Mouse (Mus musculus) testis, adult 2 months (tissue): ENCODE results near the gene Pdhb. TPM values are rescaled to one million over a fixed set of nuclear protein-coding genes. Genes with fewer than 3 reads are reported as not detected.

Experiments
- H3K27ac ChIP-seq: fragments of 200-500 bp; 2 replicates; pipeline ENCODE4 v1.5.1; 2012; ENCODE audit warnings: low read depth, low read length; ENCODE audit not compliant: control insufficient read depth, insufficient read depth
- H3K27me3 ChIP-seq: fragments of 200-500 bp; 2 replicates; pipeline ENCODE4 v1.6.1; 2012; ENCODE audit warnings: mild to moderate bottlenecking, low read length, moderate library complexity; ENCODE audit not compliant: control insufficient read depth, insufficient read depth
- H3K36me3 ChIP-seq: fragments of 200-500 bp; 2 replicates; pipeline ENCODE4 v1.6.1; 2012; ENCODE audit warnings: mild to moderate bottlenecking, low read length; ENCODE audit not compliant: control insufficient read depth, insufficient read depth
- H3K4me1 ChIP-seq: fragments of 200-500 bp; 2 replicates; pipeline ENCODE4 v1.6.1; 2012; ENCODE audit warnings: low read length; ENCODE audit not compliant: control insufficient read depth, insufficient read depth
- H3K4me3 ChIP-seq: fragments of 200-500 bp; 2 replicates; pipeline ENCODE4 v1.5.1; 2012; ENCODE audit warnings: low read depth, mild to moderate bottlenecking, low read length, moderate library complexity, mixed read lengths; ENCODE audit not compliant: control insufficient read depth
- CTCF ChIP-seq: fragments of 200-500 bp; IDR thresholded peaks from 2 replicates; pipeline ENCODE4 v1.5.1; 2012; ENCODE audit warnings: low read depth, mild to moderate bottlenecking, inconsistent platforms, low read length, moderate library complexity; ENCODE audit not compliant: control insufficient read depth, insufficient read depth, insufficient replicate concordance
- POLR2A ChIP-seq: fragments of 200-500 bp; IDR thresholded peaks from 2 replicates; pipeline ENCODE4 v1.6.1; 2012; ENCODE audit warnings: low read depth, mild to moderate bottlenecking, inconsistent platforms, low read length, moderate library complexity; ENCODE audit not compliant: control insufficient read depth
- polyA plus RNA-seq: library from polyadenylated mRNA; depleted of rRNA; stranded (reverse); fragments of >200 nt; gene quantifications from 2 replicates; pipeline ENCODE4 v1.2.3, GENCODE M21; 2012

Gene Pdhb
- polyA plus RNA-seq, 1 experiment, result 115 TPM

GRCm38 (mm10) chr14:8146611-8147223, 26.1 kb downstream of the Pdhb start:
- Histone ChIP-seq H3K27me3 (no peaks in the 10 kb centered on the region), H3K4me1 (no peaks in the 10 kb centered on the region), H3K27ac (no peak overlapping the region), H3K36me3 (no peaks in the 10 kb centered on the region; the same call in 1 of the 2 replicates), H3K4me3 (no peak overlapping the region)
- no peak for TF ChIP-seq POLR2A
- TF ChIP-seq CTCF, result no peak

- Histone ChIP-seq H3K4me3 (no peak overlapping the region), H3K27ac (no peak overlapping the region), H3K36me3 (no peaks in the 10 kb centered on the region; the same call in 1 of the 2 replicates), H3K27me3 (no peaks in the 10 kb centered on the region), H3K4me1 (no peaks in the 10 kb centered on the region)
- TF ChIP-seq CTCF (no peak), POLR2A (no peak)
These were observed 26.9 kb downstream of the Pdhb start for GRCm38 (mm10) chr14:8145594-8146558.

GRCm38 (mm10) chr14:8141131-8141530, 31.7 kb downstream of the Pdhb start:
- Histone ChIP-seq H3K27ac (no peak overlapping the region), H3K4me1 (no peaks in the 10 kb centered on the region), H3K27me3 (no peaks in the 10 kb centered on the region), H3K4me3 (no peak overlapping the region), H3K36me3 (no peaks in the 10 kb centered on the region; the same call in 1 of the 2 replicates)
- no peak for TF ChIP-seq POLR2A
- no peak for TF ChIP-seq CTCF

GRCm38 (mm10) chr14:8139724-8140710, 32.8 kb downstream of the Pdhb start:
- Histone ChIP-seq H3K27me3 (no peaks in the 10 kb centered on the region), H3K27ac (no peak overlapping the region), H3K4me3 (no peak overlapping the region), H3K36me3 (no peaks in the 10 kb centered on the region; the same call in 1 of the 2 replicates), H3K4me1 (no peaks in the 10 kb centered on the region)
- TF ChIP-seq POLR2A (no peak), CTCF (no peak)

GRCm38 (mm10) chr14:8135130-8135529, 37.7 kb downstream of the Pdhb start:
- Histone ChIP-seq H3K27ac (no peak overlapping the region), H3K36me3 (no peaks in the 10 kb centered on the region; the same call in 1 of the 2 replicates), H3K27me3 (no peaks in the 10 kb centered on the region), H3K4me1 (peaks cover 2% of the 10 kb centered on the region; the same call in 1 of the 2 replicates), H3K4me3 (no peak overlapping the region)
- TF ChIP-seq CTCF, result no peak
- TF ChIP-seq POLR2A, result no peak

GRCm38 (mm10) chr14:8134234-8134633, 38.6 kb downstream of the Pdhb start:
- H3K27ac ChIP-seq, result peak overlapping the region; percentile 73; the same call in 1 of the 2 replicates
- H3K4me1 ChIP-seq, result peaks cover 2% of the 10 kb centered on the region; the same call in 1 of the 2 replicates
- no peak for TF ChIP-seq CTCF
- no peak for TF ChIP-seq POLR2A

GRCm38 (mm10) chr14:8132789-8133188, 40.0 kb downstream of the Pdhb start:
- Histone ChIP-seq H3K36me3 (no peaks in the 10 kb centered on the region; the same call in 1 of the 2 replicates), H3K4me1 (peaks cover 2% of the 10 kb centered on the region; the same call in 1 of the 2 replicates), H3K4me3 (no peak overlapping the region), H3K27ac (no peak overlapping the region), H3K27me3 (no peaks in the 10 kb centered on the region)
- TF ChIP-seq CTCF (no peak), POLR2A (no peak)

More at GRCm38 (mm10) chr14:8134234-8134633, 38.6 kb downstream of the Pdhb start:
- Histone ChIP-seq H3K36me3 (no peaks in the 10 kb centered on the region; the same call in 1 of the 2 replicates), H3K4me3 (no peak overlapping the region), H3K27me3 (no peaks in the 10 kb centered on the region)
